Mouse (Mus musculus): ENCODE data around the gene 4930539E08Rik. TPM values are rescaled to one million over a fixed set of nuclear protein-coding genes. Genes with fewer than 3 reads are reported as not detected.

4930539E08Rik gene
- total RNA-seq, 2 experiments from 2014 or later, result not detected

DNA sequence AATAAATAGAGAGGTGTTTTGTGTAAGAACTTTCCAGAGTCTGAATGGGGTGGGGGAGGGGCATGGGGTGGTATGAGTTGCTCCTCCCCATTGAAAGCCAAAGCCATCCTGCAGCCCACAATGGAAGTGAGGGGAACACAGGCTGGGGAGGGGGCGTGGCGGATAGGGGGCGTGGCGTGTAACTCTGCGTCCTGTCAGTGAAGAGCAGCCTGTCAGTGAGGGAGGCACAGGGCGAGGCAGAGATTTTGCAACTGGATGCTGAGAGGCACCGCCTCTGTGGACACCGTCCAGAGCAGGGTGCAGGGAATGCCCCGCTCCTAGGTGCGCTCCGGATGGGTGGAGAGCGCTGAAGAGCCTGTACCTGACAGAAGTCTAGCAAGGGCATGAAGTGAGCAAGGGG lies 56.9 kb downstream of the 4930539E08Rik start, which contains the start of gene Pnpla1:
Gene Pnpla1, plus strand, starts transcription at position 207 of the 400 bp plus-strand sequence.
- no peak for DNase-seq

DNA sequence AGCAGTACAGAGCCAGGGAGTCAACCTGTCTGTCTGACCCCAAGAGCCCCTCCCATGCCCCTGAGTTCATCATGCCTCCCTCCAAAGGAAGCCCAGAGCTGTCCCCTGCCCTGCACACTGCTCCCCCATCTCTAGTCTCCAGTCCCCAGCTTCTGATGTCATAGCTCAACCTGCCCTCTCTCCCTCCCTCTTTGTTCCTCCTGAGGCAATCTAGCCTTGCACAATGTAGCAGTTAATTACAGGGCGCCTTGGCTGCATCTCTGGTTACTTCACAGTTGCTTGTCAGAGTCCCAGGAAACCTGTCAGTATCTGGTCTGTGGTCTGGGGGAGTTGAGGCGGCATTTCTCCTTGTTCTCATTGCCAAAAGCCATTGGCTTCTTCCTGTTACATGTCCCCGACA lies 59.1 kb downstream of the 4930539E08Rik start:
- no peak for DNase-seq

GRCm38 (mm10) chr17:28855166-28855885 lies 59.8 kb downstream of the 4930539E08Rik start:
- DNase-seq, result no peak

DNA sequence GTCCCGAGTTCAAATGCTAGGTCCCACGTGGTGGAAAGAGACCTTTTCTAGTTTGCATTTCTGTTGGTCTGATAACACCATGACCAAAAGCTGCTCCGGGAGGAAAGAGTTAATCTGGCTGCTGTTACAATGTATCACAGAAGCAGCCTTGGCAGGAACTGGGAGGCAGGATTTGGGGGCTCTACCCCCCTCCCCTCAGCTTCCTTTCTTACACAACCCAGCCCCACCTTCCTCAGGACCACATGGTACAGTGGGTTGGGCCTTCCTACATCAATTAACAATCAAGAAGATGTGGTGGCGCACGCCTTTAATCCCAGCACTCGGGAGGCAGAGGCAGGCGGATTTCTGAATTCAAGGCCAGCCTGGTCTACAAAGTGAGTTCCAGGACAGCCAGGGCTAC lies 60.7 kb downstream of the 4930539E08Rik start:
- no peak for DNase-seq

GRCm38 (mm10) chr17:28850511-28850910 lies 64.6 kb downstream of the 4930539E08Rik start:
- no peak for DNase-seq

- DNase-seq, result no peak
Observed at GRCm38 (mm10) chr17:28846974-28847617, 68.0 kb downstream of the 4930539E08Rik start.

Other genes starting within 250 kb of the 4930539E08Rik start
- under 1 TPM in 1 of 2 experiments, not detected in 1; 0.27 TPM for gene Slc26a8, start 225.1 kb downstream of the 4930539E08Rik start, total RNA-seq (2021)
- gene Mapk14, start 224.0 kb downstream of the 4930539E08Rik start, total RNA-seq (2021), result 10 to 100 TPM; 68.0 to 81.3 TPM
- under 1 TPM in 1 of 2 experiments, not detected in 1; 0.94 TPM for gene AC170998.1, start 189.2 kb downstream of the 4930539E08Rik start, total RNA-seq (2021)
- under 1 TPM in 1 of 2 experiments, not detected in 1; 0.16 TPM for gene Mapk13, start 146.0 kb downstream of the 4930539E08Rik start, total RNA-seq (2021)
- gene Brpf3, start 114.2 kb downstream of the 4930539E08Rik start, total RNA-seq (2021), result 10 to 100 TPM; 12.1 to 12.3 TPM
- not detected for gene Pnpla1, start 56.9 kb downstream of the 4930539E08Rik start, total RNA-seq (2021)
- not detected for gene Pxt1, start 28.5 kb upstream of the 4930539E08Rik start, total RNA-seq (2021)
- gene Kctd20, start 36.6 kb upstream of the 4930539E08Rik start, total RNA-seq (2021), result 10 to 100 TPM; 25.9 to 34.0 TPM
- 10 to 100 TPM; 25.2 to 26.4 TPM for gene Stk38, start 92.7 kb upstream of the 4930539E08Rik start, total RNA-seq (2021)
- gene Srsf3, start 117.3 kb upstream of the 4930539E08Rik start, total RNA-seq (2021), result 10 to 100 TPM; 36.4 to 48.2 TPM
- 10 to 100 TPM; 30.4 to 42.0 TPM for gene Cdkn1a, start 175.7 kb upstream of the 4930539E08Rik start, total RNA-seq (2021)
- gene Rab44, start 198.8 kb upstream of the 4930539E08Rik start, total RNA-seq (2021), result under 1 TPM; 0.33 to 0.78 TPM